Mouse (Mus musculus): ENCODE data around the gene 1600014C23Rik. TPM values are rescaled to one million over a fixed set of nuclear protein-coding genes. Genes with fewer than 3 reads are reported as not detected.
A peak's percentile ranks its signal among the peaks of the same experiment; 100 is the strongest.

Gene 1600014C23Rik
- polyA plus RNA-seq, 1 experiment from 2014 or later: not detected

- peaks cover 20% of the 10 kb centered on the region for H3K4me1 ChIP-seq
- H3K9me3 ChIP-seq (replicated peaks): no peaks in the 10 kb centered on the region
- no peaks in the 10 kb centered on the region for H3K27me3 ChIP-seq (ENCODE audit: low read depth, poor library complexity, severe bottlenecking)
- no peak for DNase-seq (ENCODE audit: low spot score)
- 74% methylated on average over 5 of the region's 5 CpGs for WGBS
- peaks cover 13% of the 10 kb centered on the region for H3K36me3 ChIP-seq
- H3K4me3 ChIP-seq: no peak overlapping the region
- no peak overlapping the region for H3K27ac ChIP-seq
These were observed 41.5 kb downstream of the 1600014C23Rik start for GRCm38 (mm10) chr17:45692159-45692558.

GRCm38 (mm10) chr17:45690044-45690443 lies 43.6 kb downstream of the 1600014C23Rik start:
- Histone ChIP-seq H3K36me3 (0 out of 2 replicates have a peak, but pooled peaks cover 2% of the 10 kb centered on the region), H3K27ac (no peak overlapping the region), H3K4me1 (peaks cover 27% of the 10 kb centered on the region), H3K27me3 (ENCODE audit: low read depth, poor library complexity, severe bottlenecking) (no peaks in the 10 kb centered on the region), H3K4me3 (no peak overlapping the region), H3K9me3 (replicated peaks) (no peaks in the 10 kb centered on the region)
- no peak for DNase-seq (ENCODE audit: low spot score)
- WGBS: 92% methylated on average over 4 of the region's 4 CpGs

- peaks cover 34% of the 10 kb centered on the region for H3K4me1 ChIP-seq
- 93% methylated on average over 9 of the region's 9 CpGs for WGBS
- 0 out of 2 replicates have a peak, but pooled peaks cover 2% of the 10 kb centered on the region for H3K36me3 ChIP-seq
- DNase-seq (ENCODE audit: low spot score): no peak
- H3K4me3 ChIP-seq: no peak overlapping the region
- H3K27me3 ChIP-seq (ENCODE audit: low read depth, poor library complexity, severe bottlenecking): no peaks in the 10 kb centered on the region
- no peak overlapping the region for H3K27ac ChIP-seq
- H3K9me3 ChIP-seq (replicated peaks): no peaks in the 10 kb centered on the region
These were observed 44.5 kb downstream of the 1600014C23Rik start for GRCm38 (mm10) chr17:45689120-45689519.

GRCm38 (mm10) chr17:45686716-45687115 lies 46.9 kb downstream of the 1600014C23Rik start, which contains the start of gene Tmem63b:
Tmem63b (minus strand) TSS chr17:45686905.
- H3K4me3 ChIP-seq: peak within 1 kb of the TSS; percentile 85

GRCm38 (mm10) chr17:45686093-45686619 lies 47.5 kb downstream of the 1600014C23Rik start, which contains the start of gene Mrpl14:
Mrpl14 (plus strand) TSS chr17:45686322.
- H3K4me3 ChIP-seq: peak within 1 kb of the TSS; percentile 85
- H3K27ac ChIP-seq: peak within 1 kb of the TSS; percentile 90
- WGBS: 1% methylated on average over 48 of the region's 50 CpGs
- 0 out of 2 replicates have a peak, but pooled peaks cover 2% of the 10 kb centered on the region for H3K36me3 ChIP-seq
- DNase-seq (ENCODE audit: low spot score): peak; percentile 98
- no peaks in the 10 kb centered on the region for H3K27me3 ChIP-seq (ENCODE audit: low read depth, poor library complexity, severe bottlenecking)
- H3K4me1 ChIP-seq: peaks cover 28% of the 10 kb centered on the region
- H3K9me3 ChIP-seq (replicated peaks): no peaks in the 10 kb centered on the region

More at GRCm38 (mm10) chr17:45686716-45687115, 46.9 kb downstream of the 1600014C23Rik start, which contains the start of gene Tmem63b:
- no peaks in the 10 kb centered on the region for H3K27me3 ChIP-seq (ENCODE audit: low read depth, poor library complexity, severe bottlenecking)
- 0 out of 2 replicates have a peak, but pooled peaks cover 2% of the 10 kb centered on the region for H3K36me3 ChIP-seq
- no peak for DNase-seq (ENCODE audit: low spot score)
- peaks cover 28% of the 10 kb centered on the region for H3K4me1 ChIP-seq
- no peaks in the 10 kb centered on the region for H3K9me3 ChIP-seq (replicated peaks)
- peak within 1 kb of the TSS; percentile 90 for H3K27ac ChIP-seq
- 15% methylated on average over 12 of the region's 12 CpGs for WGBS

- peaks cover 35% of the 10 kb centered on the region for H3K4me1 ChIP-seq
- no peaks in the 10 kb centered on the region for H3K9me3 ChIP-seq (replicated peaks)
- no peaks in the 10 kb centered on the region for H3K27me3 ChIP-seq (ENCODE audit: low read depth, poor library complexity, severe bottlenecking)
- H3K36me3 ChIP-seq: 0 out of 2 replicates have a peak, but pooled peaks cover 2% of the 10 kb centered on the region
- H3K27ac ChIP-seq: peak overlapping the region; percentile 90
- WGBS: under 1% methylated on average over 57 of the region's 58 CpGs
- peak overlapping the region; percentile 85 for H3K4me3 ChIP-seq
- peak; percentile 73 for DNase-seq (ENCODE audit: low spot score)
These were observed 48.2 kb downstream of the 1600014C23Rik start for GRCm38 (mm10) chr17:45685171-45686092.

- 30% methylated on average over 14 of the region's 14 CpGs for WGBS
These were observed 48.9 kb downstream of the 1600014C23Rik start for GRCm38 (mm10) chr17:45684667-45685131.

More at GRCm38 (mm10) chr17:45684667-45685131, 48.9 kb downstream of the 1600014C23Rik start:
- Histone ChIP-seq H3K4me3 (peak overlapping the region; percentile 85), H3K27ac (peak overlapping the region; percentile 90), H3K27me3 (ENCODE audit: low read depth, poor library complexity, severe bottlenecking) (no peaks in the 10 kb centered on the region), H3K36me3 (0 out of 2 replicates have a peak, but pooled peaks cover 3% of the 10 kb centered on the region), H3K9me3 (replicated peaks) (no peaks in the 10 kb centered on the region), H3K4me1 (peaks cover 36% of the 10 kb centered on the region)
- no peak for DNase-seq (ENCODE audit: low spot score)

Other genes starting within 250 kb of the 1600014C23Rik start
- 32.2 and 34.9 TPM in 2 replicates for gene Aars2, start 227.0 kb downstream of the 1600014C23Rik start, polyA plus RNA-seq (2016; fragmentation: Nextera tagmentation; extraction: Ambion mirVana)
- gene Tcte1, start 210.4 kb downstream of the 1600014C23Rik start, polyA plus RNA-seq (2016; fragmentation: Nextera tagmentation; extraction: Ambion mirVana): 1.4 and 1.5 TPM in 2 replicates
- 4.1 and 6.8 TPM in 2 replicates for gene Tmem151b, start 184.2 kb downstream of the 1600014C23Rik start, polyA plus RNA-seq (2016; fragmentation: Nextera tagmentation; extraction: Ambion mirVana)
- 5.1 and 5.2 TPM in 2 replicates for gene Nfkbie, start 178.1 kb downstream of the 1600014C23Rik start, polyA plus RNA-seq (2016; fragmentation: Nextera tagmentation; extraction: Ambion mirVana)
- 102 and 105 TPM in 2 replicates for gene Slc35b2, start 170.0 kb downstream of the 1600014C23Rik start, polyA plus RNA-seq (2016; fragmentation: Nextera tagmentation; extraction: Ambion mirVana)
- 2,007 and 2,405 TPM in 2 replicates for gene Hsp90ab1, start 160.6 kb downstream of the 1600014C23Rik start, polyA plus RNA-seq (2016; fragmentation: Nextera tagmentation; extraction: Ambion mirVana)
- gene Slc29a1, start 134.2 kb downstream of the 1600014C23Rik start, polyA plus RNA-seq (2016; fragmentation: Nextera tagmentation; extraction: Ambion mirVana): 40.3 and 41.6 TPM in 2 replicates
- 1.2 TPM in 1 of 2 replicates, not detected in the other for gene Mymx, start 131.7 kb downstream of the 1600014C23Rik start, polyA plus RNA-seq (2016; fragmentation: Nextera tagmentation; extraction: Ambion mirVana)
- gene Capn11, start 74.5 kb downstream of the 1600014C23Rik start, polyA plus RNA-seq (2016; fragmentation: Nextera tagmentation; extraction: Ambion mirVana): 0.59 and 0.98 TPM in 2 replicates
- 160 and 167 TPM in 2 replicates for gene Mrpl14, start 47.5 kb downstream of the 1600014C23Rik start, polyA plus RNA-seq (2016; fragmentation: Nextera tagmentation; extraction: Ambion mirVana)
- 35.5 and 36.1 TPM in 2 replicates for gene Tmem63b, start 46.9 kb downstream of the 1600014C23Rik start, polyA plus RNA-seq (2016; fragmentation: Nextera tagmentation; extraction: Ambion mirVana)

Data from limb, embryonic 10.5 days (tissue).